Mouse (Mus musculus) MEL-GATA-1-ER (cell line): ENCODE results near the gene Gm20422.
"Not testable (repeated sequence)": the region's sequence is repeated elsewhere in the genome, so short reads cannot be mapped to it uniquely, and the experiment has no call there.

Experiments used
- DNase-seq: peaks from one replicate; pipeline ENCODE4 v3.0.0-alpha.2; 2012; ENCODE audit warnings: low read depth; ENCODE audit errors: extremely low read depth

The Gm20422 gene

GRCm38 (mm10) chr8:69713516-69713915 is 61.2 kb downstream of the Gm20422 start:
- DNase-seq = no peak

GRCm38 (mm10) chr8:69710624-69711023 is 64.1 kb downstream of the Gm20422 start, which contains the start of gene Zfp869:
Gene Zfp869 (minus strand): TSS chr8:69710724.
- not testable (repeated sequence) for DNase-seq

DNA sequence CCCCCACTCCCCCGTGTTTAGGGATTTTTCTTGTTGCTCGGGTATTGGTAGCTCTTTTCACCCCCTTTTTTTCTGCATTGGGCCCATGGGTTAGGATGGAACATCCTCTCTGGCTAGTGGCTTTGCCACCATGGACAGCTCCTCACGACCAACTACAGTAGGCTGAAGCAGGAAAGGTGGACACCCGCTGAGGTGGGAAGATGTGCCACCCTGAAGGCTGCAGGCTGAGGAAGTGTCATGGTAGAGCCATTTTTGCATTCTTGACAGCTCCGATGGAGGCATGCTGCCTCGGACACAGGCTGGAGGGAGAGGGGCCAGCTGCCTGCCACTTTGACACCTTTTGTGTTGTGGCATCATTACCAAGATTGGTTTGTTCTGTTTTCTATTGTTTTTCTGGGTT is 72.9 kb downstream of the Gm20422 start:
- peak; percentile 6 for DNase-seq
